Mouse (Mus musculus) MEL-GATA-1-ER (cell line): ENCODE data around the gene Map4k5.

Experiments
- DNase-seq: peaks from one replicate; pipeline ENCODE4 v3.0.0-alpha.2; 2012; ENCODE audit warnings: low read depth; ENCODE audit errors: extremely low read depth

Map4k5 gene

DNA sequence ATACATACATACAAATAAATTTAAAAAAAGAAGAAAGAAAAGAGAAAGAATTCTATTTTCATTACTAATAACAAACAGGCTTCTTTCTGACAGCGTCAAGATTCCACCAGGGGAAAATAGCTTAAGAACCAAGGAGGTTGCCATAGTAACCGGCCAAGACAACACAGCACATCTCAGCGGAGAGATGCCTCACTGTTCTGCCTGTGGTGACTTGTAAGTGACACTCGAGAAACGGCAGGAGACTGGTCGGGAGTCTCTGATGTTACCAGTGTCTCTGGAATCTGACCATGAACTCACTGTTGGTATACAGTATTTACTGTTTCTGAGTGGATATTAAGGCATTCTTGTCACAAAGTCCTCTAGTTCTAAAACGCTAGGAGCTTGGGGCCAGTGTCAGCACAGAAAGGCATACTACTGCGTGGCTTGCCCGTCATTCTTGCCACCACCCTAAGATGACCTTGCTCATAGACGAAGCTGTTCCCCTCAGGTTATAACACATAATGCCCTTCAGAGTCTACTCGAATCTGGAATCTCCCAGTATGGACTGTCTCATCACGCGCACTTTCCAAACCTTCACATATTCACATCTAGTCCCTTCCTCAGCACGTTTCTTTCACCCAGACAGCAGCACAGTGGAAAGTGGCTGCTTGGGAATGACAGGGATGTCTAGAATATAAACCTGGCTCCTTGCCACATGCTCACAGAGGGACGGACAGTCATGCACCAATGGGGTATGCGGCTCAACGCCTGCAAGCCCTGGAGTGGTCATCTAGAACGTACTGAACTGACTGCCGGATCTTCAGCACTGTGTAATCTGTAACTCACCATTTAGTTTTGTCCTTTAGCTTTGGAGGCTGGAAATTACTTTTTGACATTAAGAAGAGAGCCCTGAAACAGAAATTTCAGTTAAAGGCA, 49.2 kb downstream of the Map4k5 start:
- no peak for DNase-seq

DNA sequence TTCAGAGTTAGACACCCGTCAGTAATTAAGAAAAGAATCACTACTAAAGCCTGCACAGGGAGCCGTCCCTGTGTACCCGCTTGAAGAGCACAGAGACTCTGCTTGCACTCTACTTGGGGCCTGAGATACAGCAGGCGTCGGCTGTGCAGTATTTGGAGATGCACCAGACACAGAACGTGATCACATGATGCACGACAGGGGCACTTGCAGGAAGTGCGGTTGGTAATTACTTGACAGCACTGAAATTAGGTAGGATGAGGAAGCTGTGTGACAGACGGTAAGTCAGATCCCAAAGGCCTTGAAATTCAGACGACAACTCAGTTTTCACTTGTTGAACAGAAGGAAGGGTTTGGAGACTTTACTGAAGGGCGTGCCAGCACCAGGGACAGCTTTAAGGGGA, 54.6 kb downstream of the Map4k5 start:
- no peak for DNase-seq

DNA sequence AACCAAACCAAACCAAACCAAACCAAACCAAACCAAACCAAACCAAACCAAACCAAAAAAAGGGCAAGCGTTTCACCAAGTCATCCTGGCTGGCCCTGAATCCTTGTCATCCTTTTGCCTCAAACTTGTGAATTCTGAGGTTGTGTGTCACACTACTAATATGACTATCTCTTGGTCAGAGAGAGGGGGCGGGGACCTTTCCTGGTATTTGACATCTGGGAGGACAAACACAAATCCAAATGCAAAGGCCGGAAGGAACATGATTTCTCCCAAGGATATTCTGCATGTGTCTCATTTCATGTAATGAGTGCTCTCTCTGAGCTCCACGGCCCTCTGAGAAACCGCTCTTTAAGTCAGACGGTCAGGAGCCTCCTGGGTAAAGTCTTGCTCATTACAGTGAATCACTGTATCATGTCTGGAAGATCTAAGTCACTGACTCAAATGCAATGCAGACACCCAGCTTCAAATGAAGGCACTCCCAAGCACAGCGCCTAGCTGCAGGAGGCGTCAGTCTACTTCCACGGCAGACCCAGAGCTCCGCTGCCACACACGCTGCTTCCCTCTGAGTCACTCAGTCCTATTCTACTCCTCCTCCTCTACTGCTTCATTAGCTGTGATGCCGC, 58.9 kb downstream of the Map4k5 start:
- no peak for DNase-seq

DNA sequence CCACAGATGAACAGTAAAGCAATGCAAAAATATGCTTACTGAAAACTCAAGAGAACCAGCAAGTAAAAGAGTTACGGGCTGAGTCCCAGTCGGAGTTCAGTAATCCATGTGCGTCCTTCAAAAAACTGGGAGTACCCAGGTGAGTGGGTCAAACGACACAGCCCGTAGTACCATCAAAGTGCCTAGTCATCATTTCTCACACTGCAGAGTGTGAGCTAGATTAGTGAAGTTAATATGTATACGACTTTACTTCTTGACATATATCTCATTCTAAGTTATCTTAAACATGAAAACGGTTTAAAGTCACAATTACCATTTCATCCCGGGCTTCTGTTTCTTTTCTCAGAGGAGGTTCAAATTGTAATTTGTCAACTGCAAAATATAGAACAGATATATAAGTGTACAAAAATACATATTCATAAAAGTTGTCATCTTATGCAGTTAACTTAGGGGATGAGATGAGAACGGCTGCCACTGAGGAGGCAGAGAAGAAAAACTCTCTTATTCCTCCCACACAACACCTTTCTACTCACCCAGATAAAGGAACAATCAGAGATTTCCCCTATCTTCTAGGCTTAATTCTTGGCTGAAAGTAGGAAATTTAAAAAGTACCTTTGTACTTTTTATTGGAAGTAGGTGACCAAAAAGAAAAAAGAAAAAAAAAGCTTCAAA, 61.6 kb downstream of the Map4k5 start:
- no peak for DNase-seq

DNA sequence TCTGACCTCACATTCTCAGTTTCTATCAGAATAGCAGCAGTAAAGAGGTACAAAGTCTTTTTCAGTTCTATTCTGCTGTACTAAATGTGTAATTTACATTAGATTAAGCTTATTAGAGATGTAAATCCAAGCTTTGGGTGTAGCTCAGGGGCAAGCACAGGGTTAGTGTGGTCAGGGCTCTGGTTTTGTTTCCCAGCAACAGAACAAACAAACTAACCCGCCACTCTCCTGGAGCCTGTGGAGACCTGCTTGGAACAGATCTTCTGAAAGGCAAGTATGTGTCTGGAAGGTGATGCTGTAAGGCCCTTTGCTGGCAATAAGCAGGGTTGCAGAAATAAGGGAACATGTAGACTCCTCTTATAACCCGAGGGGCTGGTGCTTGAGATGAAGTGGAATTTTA, 64.8 kb downstream of the Map4k5 start:
- DNase-seq = no peak

DNA sequence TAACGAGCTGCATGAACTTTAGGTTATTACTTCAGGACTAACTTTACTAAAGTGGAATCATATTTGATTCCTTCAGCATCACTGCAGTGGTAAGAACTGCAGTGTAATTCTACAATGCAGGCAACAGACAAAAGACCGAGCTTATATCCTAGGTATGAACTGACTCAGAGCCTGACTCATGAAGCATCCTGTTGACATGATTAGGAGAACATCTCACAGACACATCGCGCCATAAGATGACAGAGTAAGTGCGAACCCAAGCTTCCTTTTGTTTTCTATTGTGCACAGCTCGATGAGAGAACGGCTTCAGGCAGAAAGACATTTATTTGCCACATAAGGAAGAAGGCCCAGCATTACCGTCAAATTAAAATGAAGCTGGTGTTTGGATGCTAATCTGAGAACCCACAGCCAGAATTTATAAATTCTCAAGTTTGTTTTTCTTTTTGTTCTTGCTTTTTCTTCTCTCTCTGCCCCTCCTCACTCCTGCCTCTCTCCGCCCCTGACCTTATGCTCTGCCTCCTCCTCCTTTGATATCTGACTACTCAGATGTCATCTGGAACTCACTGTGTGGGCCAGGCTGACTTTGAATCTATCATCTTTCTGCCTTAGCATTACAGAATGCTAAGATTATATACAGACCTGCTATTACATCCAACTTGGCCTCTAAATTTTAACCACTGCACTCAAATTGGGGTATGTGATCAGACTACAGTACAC, 68.0 kb downstream of the Map4k5 start:
- DNase-seq = no peak

DNA sequence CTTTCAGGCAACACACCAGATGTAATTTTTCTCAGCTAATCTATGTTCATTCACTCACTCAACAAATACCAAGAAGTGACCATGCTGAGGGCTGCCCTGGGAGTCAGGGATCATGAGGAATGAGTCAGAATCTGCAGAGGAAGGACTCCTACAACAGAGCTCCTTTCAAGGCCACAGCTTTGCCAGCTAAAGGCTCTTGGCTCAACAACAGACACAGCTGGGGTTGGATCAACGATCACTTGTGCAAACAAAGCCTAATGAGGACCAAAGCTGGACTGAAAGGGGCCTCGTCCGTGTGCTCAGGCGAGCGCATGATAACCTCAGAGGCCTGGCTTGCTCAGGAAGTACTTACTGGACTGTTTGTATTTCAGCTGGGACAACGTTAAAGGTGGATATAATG, 78.7 kb downstream of the Map4k5 start:
- no peak for DNase-seq

DNA sequence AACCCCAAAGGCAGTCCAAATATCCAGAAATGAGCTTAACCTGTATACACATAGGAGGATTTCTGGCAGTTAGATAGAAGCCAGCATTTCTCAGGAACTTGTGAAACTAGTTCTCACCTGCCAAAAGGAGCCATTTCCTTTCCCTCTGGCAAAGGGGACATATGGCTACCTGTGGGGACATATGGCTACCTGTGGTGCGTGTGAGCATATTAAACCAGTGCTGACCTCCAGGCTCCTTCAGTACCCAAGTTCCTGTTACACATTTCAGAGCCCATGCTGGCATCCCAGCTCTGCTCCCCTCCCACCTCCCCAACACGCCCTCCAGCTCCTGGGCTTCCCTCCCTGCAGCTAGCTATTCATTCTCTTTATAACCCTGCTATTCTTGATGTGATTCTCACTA, 79.4 kb downstream of the Map4k5 start:
- no peak for DNase-seq

DNA sequence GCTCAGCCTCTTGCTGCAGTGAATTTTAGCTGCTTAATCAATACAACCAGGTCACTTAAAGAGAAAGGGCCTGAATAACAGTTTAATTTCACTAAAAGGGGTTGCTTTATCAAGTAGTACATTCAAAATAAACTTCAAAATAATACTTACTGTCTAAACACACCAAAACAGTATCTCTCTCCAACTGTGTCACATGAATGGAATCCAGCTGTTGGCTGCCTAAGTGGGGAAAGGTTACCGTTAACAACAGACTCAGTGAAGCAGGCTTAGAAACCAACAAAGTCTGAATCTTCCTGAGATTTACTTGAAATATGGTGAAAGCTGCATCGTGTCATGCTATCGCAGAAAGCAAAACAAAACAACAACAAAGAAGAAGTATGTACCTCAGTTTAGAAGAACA, 80.0 kb downstream of the Map4k5 start:
- no peak for DNase-seq

DNA sequence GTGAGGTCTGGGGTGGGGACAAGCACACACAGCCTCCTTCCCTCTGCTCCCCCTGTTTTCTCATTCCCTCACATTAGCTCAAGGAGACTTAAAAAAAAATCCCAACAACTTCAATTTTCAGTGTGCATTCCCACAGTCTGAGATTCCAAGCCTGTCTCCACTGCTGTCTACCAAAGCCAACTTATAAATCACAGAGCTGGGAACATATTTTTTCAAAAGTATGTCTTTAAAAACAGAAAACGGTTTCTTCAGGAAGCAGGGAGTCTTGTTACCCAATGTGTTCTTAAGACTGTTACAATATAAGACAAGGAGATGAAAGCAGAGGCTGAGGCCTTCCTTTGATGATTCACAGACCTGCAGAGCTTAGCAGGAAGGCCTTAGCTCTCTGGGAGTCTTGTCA, 81.0 kb downstream of the Map4k5 start:
- DNase-seq = no peak

DNA sequence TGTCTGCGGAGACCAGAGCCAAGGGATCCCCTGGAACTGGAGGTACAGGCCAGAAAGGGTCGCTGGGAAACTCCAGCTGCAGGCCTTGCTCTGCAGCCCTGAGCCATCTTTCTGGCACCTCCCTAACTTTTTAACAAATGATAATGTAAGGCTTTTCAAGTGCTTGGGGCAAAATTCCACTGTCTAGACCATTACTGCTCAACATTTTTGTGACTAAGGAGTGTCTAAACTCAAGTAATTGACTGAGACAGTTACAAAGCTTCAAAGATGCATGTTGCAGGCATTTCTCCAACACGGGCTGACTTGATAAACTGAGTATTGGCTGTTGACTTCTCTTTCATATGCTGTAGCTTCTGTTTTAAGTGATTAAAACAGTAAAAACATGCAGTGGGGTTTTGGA, 83.6 kb downstream of the Map4k5 start:
- no peak for DNase-seq

DNA sequence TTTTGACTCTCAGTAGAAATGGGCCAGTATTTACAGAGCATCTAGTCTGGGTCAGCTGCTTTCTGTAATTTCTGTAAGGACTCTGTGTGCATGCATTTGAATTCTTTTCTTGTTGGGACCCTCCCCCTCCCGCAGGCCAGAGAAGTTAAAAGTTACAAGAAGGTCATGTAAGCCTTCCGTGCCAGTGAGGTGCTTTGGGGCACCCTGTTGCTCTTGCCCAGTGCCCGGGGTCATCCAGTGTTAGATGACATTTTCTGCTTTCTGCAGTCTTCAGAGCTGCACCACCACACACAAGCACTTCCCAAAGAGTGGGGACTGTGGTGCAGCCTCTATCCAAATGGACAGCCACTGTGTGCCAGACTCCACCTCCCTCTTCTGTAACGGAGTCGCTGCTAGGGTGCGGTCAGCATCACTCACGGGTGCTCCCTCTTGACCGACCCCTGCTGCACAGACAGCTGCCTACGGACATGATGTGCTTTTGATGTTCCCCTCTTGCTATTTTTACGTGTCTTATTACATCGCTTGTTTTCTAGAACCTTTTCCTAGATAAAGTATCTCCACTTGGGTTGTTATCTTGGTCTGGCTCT, 85.5 kb downstream of the Map4k5 start:
- DNase-seq = no peak

DNA sequence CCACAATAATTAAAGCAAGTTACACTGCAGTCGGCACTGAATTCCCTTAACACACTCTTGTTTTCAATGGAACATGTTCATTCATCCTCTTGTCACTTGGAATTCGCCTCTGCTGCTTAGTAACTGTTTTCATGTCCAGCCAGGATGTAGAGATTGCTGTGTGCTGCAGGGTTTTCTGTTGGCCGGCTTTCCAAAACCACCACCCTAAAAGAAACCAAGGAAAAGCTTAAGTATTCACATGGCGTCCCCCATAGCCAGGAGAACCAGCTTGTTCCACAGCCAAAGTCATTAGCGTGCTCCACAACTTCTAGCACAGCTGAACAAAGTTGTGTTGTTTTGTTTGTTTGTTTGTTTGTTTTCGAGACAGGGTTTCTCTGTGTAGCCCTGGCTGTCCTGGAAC, 87.9 kb downstream of the Map4k5 start:
- DNase-seq = no peak

DNA sequence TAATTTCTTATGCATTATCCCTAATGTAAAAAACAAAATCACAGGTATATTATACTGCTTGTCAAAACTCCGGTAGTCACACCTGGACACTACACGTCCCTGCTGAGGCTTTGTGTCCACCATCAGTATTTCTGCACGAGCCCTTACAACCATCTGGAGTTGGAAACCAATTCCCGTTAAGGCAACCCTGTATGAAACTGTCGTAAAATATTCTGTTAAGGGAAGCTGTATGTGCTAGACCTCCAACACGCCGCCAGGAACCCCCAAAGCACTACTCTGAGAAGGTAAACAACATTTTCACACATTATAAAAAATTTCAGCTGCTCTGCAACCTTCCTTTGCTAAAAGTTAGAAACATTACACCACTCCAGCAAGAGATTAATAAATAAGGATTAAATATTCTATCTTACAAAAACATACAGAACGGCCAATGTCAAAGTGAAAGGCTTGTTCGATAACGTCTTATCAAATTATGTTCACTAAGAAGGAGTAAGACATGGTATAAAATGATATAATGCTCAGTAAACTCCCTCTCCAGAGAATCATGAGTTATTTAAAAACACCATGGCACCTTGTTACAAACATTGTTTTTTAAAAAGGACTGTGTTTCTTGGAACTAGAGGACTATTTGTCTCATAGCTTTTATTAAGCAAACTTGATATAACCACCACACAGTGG, 88.5 kb downstream of the Map4k5 start:
- DNase-seq = no peak

DNA sequence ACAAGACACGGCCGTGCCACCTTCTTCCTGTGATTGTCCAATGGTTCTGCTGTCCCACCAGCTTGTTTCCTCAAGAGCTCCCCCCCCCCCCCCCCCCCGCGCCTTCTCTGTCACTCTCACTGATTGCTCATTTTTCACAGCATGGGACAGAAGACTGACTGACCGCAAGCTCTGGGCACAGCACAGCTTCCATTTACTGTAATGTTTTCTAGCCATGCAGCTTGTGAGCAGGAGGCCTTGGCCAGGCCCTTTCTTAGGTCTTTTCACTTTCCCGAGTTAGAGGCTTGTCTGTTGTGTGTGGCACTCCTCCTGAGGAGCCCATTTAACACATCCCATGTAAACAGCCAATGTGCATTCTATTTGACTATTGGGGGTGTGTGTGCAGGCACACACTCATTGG, 89.8 kb downstream of the Map4k5 start:
- DNase-seq = no peak

DNA sequence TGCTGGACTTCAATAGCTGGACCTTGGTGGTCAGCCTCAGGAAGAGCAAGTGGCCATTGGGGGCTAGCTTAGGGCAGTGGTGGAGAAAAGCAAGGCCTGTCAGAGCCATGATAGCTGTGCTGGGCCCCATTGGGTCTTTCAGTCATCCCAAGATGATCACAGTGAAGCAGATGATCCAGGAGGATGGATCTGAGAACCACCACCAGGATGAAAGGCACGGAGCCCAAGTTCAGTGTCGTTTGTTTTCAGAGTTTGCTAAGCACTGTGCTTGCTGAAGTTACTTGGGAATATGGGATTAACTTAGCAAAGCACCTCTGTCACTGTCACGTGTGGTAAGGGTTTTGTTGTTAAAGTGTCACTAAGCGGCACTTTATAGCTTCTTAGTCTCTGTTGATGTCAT, 92.4 kb downstream of the Map4k5 start:
- no peak for DNase-seq

DNA sequence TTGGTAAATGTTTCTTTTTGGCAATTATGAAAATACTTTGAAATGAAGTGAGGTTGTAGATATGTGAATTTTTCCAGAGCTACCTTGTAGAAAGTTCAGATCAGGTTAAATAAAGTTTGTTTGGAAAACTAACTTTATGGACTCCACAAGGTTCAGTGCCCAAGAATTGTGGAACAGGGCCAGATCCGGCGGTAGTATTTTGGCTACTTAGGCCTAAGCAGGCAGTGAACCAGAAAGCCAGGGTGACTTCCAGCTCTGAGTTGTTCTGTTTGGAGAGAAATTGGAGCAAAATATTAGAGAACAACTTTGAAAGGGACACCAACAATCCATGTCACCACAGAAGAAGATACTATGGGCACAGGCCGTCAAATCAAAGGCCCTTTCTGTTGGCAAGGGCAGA, 96.7 kb downstream of the Map4k5 start:
- DNase-seq = no peak

DNA sequence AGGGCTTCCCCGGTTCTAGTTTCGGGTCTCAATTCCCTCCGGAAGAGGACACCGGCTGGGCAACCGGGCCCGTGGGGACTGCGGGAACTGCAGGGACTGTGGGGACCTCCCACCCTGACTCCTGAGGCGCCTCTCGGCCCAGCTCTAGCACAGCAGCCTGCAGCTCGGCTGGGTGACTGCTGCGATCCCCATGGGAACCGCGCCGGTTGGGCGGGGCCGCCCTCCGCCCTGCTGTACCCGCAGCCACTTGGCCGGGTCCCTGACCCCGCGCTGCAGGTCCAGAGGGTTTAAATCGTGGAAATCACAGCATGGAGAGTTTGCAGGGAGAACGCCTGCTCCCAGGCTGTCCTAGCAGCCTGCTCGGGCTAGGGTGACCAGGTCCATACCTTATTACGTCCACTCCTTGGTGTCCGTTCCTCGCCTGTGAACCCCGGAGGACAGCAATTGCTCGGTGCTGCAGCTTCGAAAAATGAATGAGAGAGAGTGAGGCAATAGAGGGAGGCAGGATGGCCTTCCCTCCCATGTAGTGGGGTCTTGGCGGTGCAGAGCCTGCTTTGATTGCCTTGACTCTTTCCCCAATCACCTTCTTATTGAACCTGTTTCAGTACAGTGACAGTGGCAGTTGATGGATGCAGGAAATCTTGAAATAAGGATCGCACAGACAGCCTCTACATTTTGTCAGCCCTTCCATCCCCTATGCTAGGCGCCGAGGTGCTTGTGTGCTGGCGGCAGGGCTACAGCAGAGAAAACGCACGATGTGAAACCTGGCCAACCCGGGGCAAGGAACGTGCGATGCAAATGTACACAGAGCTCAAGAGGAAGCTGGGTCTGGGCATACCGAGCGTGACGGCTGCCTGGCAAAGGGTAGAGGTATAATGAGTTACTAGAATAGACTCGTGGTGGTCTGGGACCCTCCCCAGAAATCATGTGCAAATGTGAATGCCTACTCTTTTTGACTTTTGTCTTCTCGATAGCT, 102.2 kb downstream of the Map4k5 start, which contains the start of gene Cdkl1:
Gene Cdkl1 (minus strand): TSS at position 738 of the 976 bp plus-strand sequence.
- peak; percentile 19 for DNase-seq

DNA sequence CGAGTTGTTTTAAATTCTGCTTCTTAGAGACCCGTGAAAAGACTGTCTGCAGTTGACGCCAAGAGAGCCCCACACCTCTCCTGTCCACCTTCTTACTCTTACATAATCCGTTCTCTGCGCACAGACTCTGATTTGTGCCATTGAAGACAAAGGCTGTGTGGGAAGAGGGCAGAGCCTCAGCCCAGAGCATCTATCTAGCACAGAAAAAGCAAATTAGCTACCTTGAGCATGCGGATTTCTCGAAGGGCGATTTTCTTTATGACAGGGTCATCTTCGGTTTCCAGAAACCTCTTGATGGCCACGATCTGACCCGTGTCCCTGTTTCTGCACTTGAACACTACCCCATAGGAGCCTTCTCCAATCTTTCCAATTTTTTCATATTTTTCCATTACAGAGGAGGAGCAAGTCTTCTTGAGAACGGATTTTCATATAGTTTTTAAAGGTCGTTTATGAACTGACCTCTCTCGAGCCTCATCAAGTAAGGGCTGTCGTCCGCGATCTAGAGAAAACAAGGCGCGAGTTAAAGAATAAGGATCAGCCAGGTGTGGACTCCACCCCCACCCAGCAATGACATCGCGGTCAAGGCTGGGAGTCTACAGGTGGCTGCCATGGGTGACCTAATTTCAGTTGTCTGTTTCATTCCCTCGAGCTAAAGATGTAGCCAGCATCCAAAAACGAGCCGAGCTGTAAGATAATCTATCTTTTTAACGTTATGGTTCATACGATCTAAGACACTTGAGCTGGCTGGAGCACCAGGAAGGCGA, 103.1 kb downstream of the Map4k5 start:
- no peak for DNase-seq
